Mouse (Mus musculus): ENCODE measurements around the gene Psma7. TPM values are rescaled to one million over a fixed set of nuclear protein-coding genes. Genes with fewer than 3 reads are reported as not detected.
A peak's percentile ranks its signal among the peaks of the same experiment; 100 is the strongest.

Gene Psma7
- total and polyA plus RNA-seq, 3 experiments = 394 to 515 (median 458) TPM

GRCm38 (mm10) chr2:180033956-180034355 lies 8.3 kb downstream of the Psma7 start:
- TF ChIP-seq POLR2A (IDR thresholded peaks at IDR 0.05; ENCODE audit: control insufficient read depth in 1 of 2, insufficient read depth in 1 of 2, low read depth in 1 of 2, low read length in 2 of 2, poor library complexity in 1 of 2) (no peak), POLR2AphosphoS2 (IDR thresholded peaks at IDR 0.05; ENCODE audit: low read length) (no peak), ETS1 (IDR thresholded peaks at IDR 0.05; ENCODE audit: low read depth, low read length) (no peak), CTCF (IDR thresholded peaks at IDR 0.05 in 2 of 3, conservative IDR thresholded peaks at IDR 0.05 in 1 of 3; ENCODE audit: control insufficient read depth in 1 of 3, insufficient read depth in 1 of 3, low read depth in 2 of 3, low read length in 3 of 3, poor library complexity in 1 of 3, severe bottlenecking in 1 of 3) (no peak), MEF2A (IDR thresholded peaks at IDR 0.05; ENCODE audit: extremely low read depth, insufficient replicate concordance, low read depth, low read length, poor library complexity, severe bottlenecking) (no peak), SMC3 (IDR thresholded peaks at IDR 0.05; ENCODE audit: low read depth, low read length) (no peak), ZKSCAN1 (IDR thresholded peaks at IDR 0.05; ENCODE audit: low read depth, low read length) (no peak), MAZ (IDR thresholded peaks at IDR 0.05; ENCODE audit: low read depth, low read length) (no peak), USF2 (IDR thresholded peaks at IDR 0.05; ENCODE audit: borderline replicate concordance in 1 of 2, insufficient read depth in 1 of 2, low read depth in 1 of 2, low read length in 2 of 2) (no peak)
- no peaks in the 10 kb centered on the region for H3K27me3 ChIP-seq (ENCODE audit: control insufficient read depth in 1 of 2, insufficient read depth in 2 of 2, low read length in 2 of 2)
- no peak overlapping the region for H3K4me3 ChIP-seq (ENCODE audit: control insufficient read depth in 1 of 2, insufficient read depth in 1 of 2, low read depth in 2 of 2, low read length in 2 of 2)
- H3K9ac ChIP-seq (ENCODE audit: control insufficient read depth, low read depth, low read length, poor library complexity, severe bottlenecking) = no peak overlapping the region
- H3K27ac ChIP-seq (ENCODE audit: control insufficient read depth, low read depth, low read length) = no peak overlapping the region
- peaks cover 2% of the 10 kb centered on the region for H3K79me2 ChIP-seq (ENCODE audit: control insufficient read depth, insufficient read depth, low read length, poor library complexity)
- no peaks in the 10 kb centered on the region for H3K9me3 ChIP-seq (replicated peaks; ENCODE audit: insufficient read depth, low read length)
- H3K4me1 ChIP-seq (ENCODE audit: control insufficient read depth in 1 of 2, insufficient read depth in 2 of 2, low read length in 2 of 2) = peaks cover 0 to 17% of the 10 kb centered on the region in 2 experiments; a peak in 2 of 4 replicates
- DNase-seq (ENCODE audit: low read depth, low spot score) = no peak
- H3K36me3 ChIP-seq (ENCODE audit: control insufficient read depth in 1 of 2, insufficient read depth in 2 of 2, low read length in 2 of 2) = peaks cover 19 to 26% of the 10 kb centered on the region in 2 experiments

DNA sequence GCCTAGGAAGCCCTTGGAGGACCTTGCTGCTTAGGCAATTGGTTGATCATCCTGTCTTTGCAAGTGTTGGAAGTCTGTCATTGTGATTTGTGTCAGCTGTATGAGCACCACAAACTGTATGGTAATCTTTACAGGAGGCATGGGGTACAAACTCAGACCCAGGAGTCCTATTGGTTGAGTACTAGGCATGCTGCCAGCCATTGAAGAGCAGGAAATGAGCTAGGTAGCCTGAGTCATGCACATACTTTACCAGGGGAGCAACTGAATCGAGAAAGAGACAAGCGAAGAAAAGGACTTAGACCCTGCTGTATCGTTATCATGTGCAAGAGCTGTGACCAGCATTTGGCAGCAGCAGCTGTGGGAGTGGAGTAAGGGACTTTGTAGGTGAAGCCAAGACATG lies 9.3 kb downstream of the Psma7 start:
- peak overlapping the region; percentile 56; the same call in 1 of the 2 replicates for H3K27ac ChIP-seq (ENCODE audit: control insufficient read depth, low read depth, low read length)
- peaks cover 19 to 26% of the 10 kb centered on the region in 2 experiments for H3K36me3 ChIP-seq (ENCODE audit: control insufficient read depth in 1 of 2, insufficient read depth in 2 of 2, low read length in 2 of 2)
- DNase-seq (ENCODE audit: low read depth, low spot score) = peak; percentile 91
- no peaks in the 10 kb centered on the region for H3K27me3 ChIP-seq (ENCODE audit: control insufficient read depth in 1 of 2, insufficient read depth in 2 of 2, low read length in 2 of 2)
- TF ChIP-seq MAFK (IDR thresholded peaks at IDR 0.05; ENCODE audit: borderline replicate concordance, low read depth, low read length) (no peak), SIN3A (IDR thresholded peaks at IDR 0.05; ENCODE audit: low read length) (peak; percentile 75; the same call in 1 of the 2 replicates), NELFE (IDR thresholded peaks at IDR 0.05; ENCODE audit: low read depth, low read length) (no peak), MXI1 (IDR thresholded peaks at IDR 0.05; ENCODE audit: low read depth, low read length) (peak; percentile 35), ETS1 (IDR thresholded peaks at IDR 0.05; ENCODE audit: low read depth, low read length) (peak; percentile 66), EP300 (IDR thresholded peaks at IDR 0.05; ENCODE audit: low read depth in 1 of 2, low read length in 2 of 2) (peak in 1 of 2 experiments; percentile 17; a peak in 1 of 4 replicates), CTCF (IDR thresholded peaks at IDR 0.05 in 2 of 3, conservative IDR thresholded peaks at IDR 0.05 in 1 of 3; ENCODE audit: control insufficient read depth in 1 of 3, insufficient read depth in 1 of 3, low read depth in 2 of 3, low read length in 3 of 3, poor library complexity in 1 of 3, severe bottlenecking in 1 of 3) (no peak), MAX (IDR thresholded peaks at IDR 0.05; ENCODE audit: low read length) (peak; percentile 32; the same call in 1 of the 2 replicates), ZKSCAN1 (IDR thresholded peaks at IDR 0.05; ENCODE audit: low read depth, low read length) (no peak), POLR2A (IDR thresholded peaks at IDR 0.05; ENCODE audit: control insufficient read depth in 1 of 2, insufficient read depth in 1 of 2, low read depth in 1 of 2, low read length in 2 of 2, poor library complexity in 1 of 2) (no peak), GATA1 (IDR thresholded peaks at IDR 0.05; ENCODE audit: low read depth, low read length) (0 out of 2 replicates have a peak, but pooled peaks have one; percentile 9)
- H3K9me3 ChIP-seq (replicated peaks; ENCODE audit: insufficient read depth, low read length) = no peaks in the 10 kb centered on the region
- H3K4me3 ChIP-seq (ENCODE audit: control insufficient read depth in 1 of 2, insufficient read depth in 1 of 2, low read depth in 2 of 2, low read length in 2 of 2) = no peak overlapping the region
- peaks cover 0 to 17% of the 10 kb centered on the region in 2 experiments; a peak in 2 of 4 replicates for H3K4me1 ChIP-seq (ENCODE audit: control insufficient read depth in 1 of 2, insufficient read depth in 2 of 2, low read length in 2 of 2)
- no peak overlapping the region for H3K9ac ChIP-seq (ENCODE audit: control insufficient read depth, low read depth, low read length, poor library complexity, severe bottlenecking)
- peaks cover 2% of the 10 kb centered on the region; the same call in 1 of the 2 replicates for H3K79me2 ChIP-seq (ENCODE audit: control insufficient read depth, insufficient read depth, low read length, poor library complexity)
